Mouse (Mus musculus) lung, embryonic 14.5 days (tissue): ENCODE measurements around the gene Ugt1a6a. TPM values are rescaled to one million over a fixed set of nuclear protein-coding genes. Genes with fewer than 3 reads are reported as not detected.
"Not testable (repeated sequence)": the region's sequence is repeated elsewhere in the genome, so short reads cannot be mapped to it uniquely, and the experiment has no call there.

Experiments
- ATAC-seq: fragments of 200-750 bp; cut with Nextera tagmentation; 2 replicates; pipeline ENCODE4 v1.8.0; 2017; ENCODE audit warnings: mild to moderate bottlenecking, moderate TSS enrichment, moderate library complexity; ENCODE audit not compliant: insufficient read depth
- DNase-seq: peaks from one replicate; pipeline ENCODE4 v3.0.0-alpha.2; 2015
- H3K27ac ChIP-seq: fragments of 300-500 bp; sonication (generic); 2 replicates; pipeline ENCODE4 v1.5.1; 2014; ENCODE audit warnings: low read depth, mild to moderate bottlenecking, moderate library complexity
- H3K27me3 ChIP-seq: fragments of 300-500 bp; sonication (generic); 2 replicates; pipeline ENCODE4 v1.6.1; 2014; ENCODE audit warnings: low read length, control low read depth; ENCODE audit not compliant: insufficient read depth
- H3K36me3 ChIP-seq: fragments of 300-500 bp; sonication (generic); 2 replicates; pipeline ENCODE4 v1.6.1; 2014; ENCODE audit warnings: control low read depth; ENCODE audit not compliant: insufficient read depth
- H3K4me1 ChIP-seq: fragments of 300-500 bp; sonication (generic); 2 replicates; pipeline ENCODE4 v1.6.1; 2014; ENCODE audit warnings: antibody characterized with exemption, control low read depth; ENCODE audit not compliant: insufficient read depth
- H3K4me2 ChIP-seq: fragments of 300-500 bp; sonication (generic); 2 replicates; pipeline ENCODE4 v1.6.1; 2014; ENCODE audit warnings: mild to moderate bottlenecking
- H3K4me3 ChIP-seq: fragments of 300-500 bp; sonication (generic); 2 replicates; pipeline ENCODE4 v1.5.1; 2014; ENCODE audit warnings: low read depth, low read length
- H3K9ac ChIP-seq: fragments of 300-500 bp; sonication (generic); 2 replicates; pipeline ENCODE4 v1.6.1; 2014
- H3K9me3 ChIP-seq: fragments of 300-500 bp; sonication (generic); 2 replicates; pipeline ENCODE4 v1.6.1; 2016; ENCODE audit warnings: low read depth, low read length, control low read depth
- CTCF ChIP-seq: IDR thresholded peaks from 2 replicates; pipeline ENCODE4 v1.5.1; 2016; ENCODE audit warnings: antibody characterized with exemption, low read depth
- WGBS: fragments of 180-500 bp; shearing (Covaris S2); extraction: QIAGEN DNeasy Blood & Tissue Kit; methylation state at CpG from one replicate; pipeline ENCODE4 v1.1.7; 2014; 5-methylcytosine and 5-hydroxymethylcytosine counted together
- polyA plus RNA-seq: library from polyadenylated mRNA; unstranded; fragments of >200 nt; fragmentation: Nextera tagmentation; extraction: Ambion mirVana; gene quantifications from 2 replicates; pipeline ENCODE4 v1.2.1, GENCODE M21; 2014

Ugt1a6a gene
- polyA plus RNA-seq: 0.96 and 1.2 TPM in 2 replicates

DNA sequence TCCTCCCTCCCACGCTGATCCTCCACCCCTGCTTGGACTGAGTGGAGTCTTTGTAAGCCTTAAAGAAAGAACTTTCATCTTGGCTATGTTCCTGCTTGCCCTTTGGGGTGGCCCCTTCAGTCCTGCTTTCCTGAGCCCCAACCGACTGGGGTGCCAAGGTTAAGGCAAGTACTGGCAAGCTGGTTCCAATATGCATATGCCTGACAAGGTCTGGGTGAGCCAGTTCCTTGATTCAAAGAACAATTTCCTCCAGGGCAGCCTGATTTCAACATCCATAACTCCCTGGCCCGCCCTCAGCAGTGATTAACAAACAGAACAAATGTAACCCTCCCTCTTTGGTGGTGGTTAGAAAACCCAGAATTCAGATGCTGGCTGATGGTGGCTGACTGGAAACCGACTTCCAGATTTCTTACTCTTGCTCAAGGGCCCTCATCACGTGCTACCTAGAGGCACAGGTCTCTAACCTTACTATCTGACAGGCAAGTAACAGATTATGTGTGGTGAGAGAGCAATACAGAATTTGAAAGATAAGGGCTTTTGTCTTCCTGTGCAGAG is at the start of gene Ugt1a6a:
Gene Ugt1a6a, plus strand, starts transcription at position 353 of the 555 bp plus-strand sequence.
- DNase-seq (peak; percentile 14), ATAC-seq (peak; percentile 56; the same call in 1 of the 2 replicates)
- not testable (repeated sequence) for H3K9ac ChIP-seq

DNA sequence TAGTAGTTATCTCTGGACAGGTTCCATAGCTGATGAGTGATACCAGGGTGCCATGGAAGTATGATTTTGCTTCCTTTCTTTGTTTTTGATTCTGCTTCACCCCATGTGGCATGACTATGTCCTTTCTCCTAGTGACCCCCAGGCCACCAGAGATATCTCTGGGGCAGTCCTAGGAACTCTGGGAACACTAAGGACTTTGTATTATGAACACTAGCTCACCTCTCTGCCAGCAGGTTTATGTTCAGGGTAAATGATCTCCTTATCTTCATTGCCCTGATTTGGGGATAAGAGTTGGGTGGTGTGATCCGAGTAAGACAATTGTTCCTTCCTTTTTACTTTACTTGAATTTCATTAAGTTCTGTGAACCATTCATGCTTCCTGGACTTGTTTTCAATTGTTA is 48.5 kb upstream of the Ugt1a6a start:
- H3K9ac ChIP-seq: no peak overlapping the region
- no peak for TF ChIP-seq CTCF
- WGBS: 70% methylated on average over 1 of the region's 1 CpGs
- H3K36me3 ChIP-seq: no peaks in the 10 kb centered on the region
- H3K27me3 ChIP-seq: no peaks in the 10 kb centered on the region
- DNase-seq: no peak
- no peaks in the 10 kb centered on the region for H3K9me3 ChIP-seq
- no peak overlapping the region for H3K27ac ChIP-seq
- H3K4me2 ChIP-seq: no peak overlapping the region
- H3K4me1 ChIP-seq: no peaks in the 10 kb centered on the region
- no peak for ATAC-seq
- H3K4me3 ChIP-seq: no peak overlapping the region

More for the DNA sequence above, at the start of gene Ugt1a6a:
- not testable (repeated sequence) for H3K27ac ChIP-seq, H3K4me2 ChIP-seq, H3K9me3 ChIP-seq, H3K4me3 ChIP-seq, H3K36me3 ChIP-seq, H3K4me1 ChIP-seq, H3K27me3 ChIP-seq
- 38% methylated on average over 5 of the region's 5 CpGs for WGBS

DNA sequence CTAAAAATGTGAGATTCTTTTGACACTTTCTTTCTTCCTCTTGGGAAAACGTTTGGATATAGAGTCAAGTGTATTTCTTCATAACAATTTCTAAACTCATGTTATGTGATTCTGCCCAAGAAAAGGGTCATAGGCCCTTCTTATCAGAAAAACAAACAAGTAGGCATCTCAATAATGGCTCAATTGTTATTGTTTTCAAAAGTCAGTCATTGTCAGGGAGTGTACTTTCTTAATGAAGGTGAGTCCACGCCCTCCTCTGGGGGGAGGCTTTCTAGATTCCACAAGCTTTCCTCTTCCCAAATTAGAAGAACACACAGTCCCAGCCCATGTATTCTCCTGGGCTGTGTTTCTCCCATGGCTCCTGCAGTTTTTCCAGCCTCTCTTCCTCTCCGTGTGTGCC is 47.1 kb upstream of the Ugt1a6a start, which contains the start of gene Ugt1a8:
Gene Ugt1a8, plus strand, starts transcription at position 301 of the 400 bp plus-strand sequence.
- 65% methylated on average over 3 of the region's 3 CpGs for WGBS
- ATAC-seq: no peak

DNA sequence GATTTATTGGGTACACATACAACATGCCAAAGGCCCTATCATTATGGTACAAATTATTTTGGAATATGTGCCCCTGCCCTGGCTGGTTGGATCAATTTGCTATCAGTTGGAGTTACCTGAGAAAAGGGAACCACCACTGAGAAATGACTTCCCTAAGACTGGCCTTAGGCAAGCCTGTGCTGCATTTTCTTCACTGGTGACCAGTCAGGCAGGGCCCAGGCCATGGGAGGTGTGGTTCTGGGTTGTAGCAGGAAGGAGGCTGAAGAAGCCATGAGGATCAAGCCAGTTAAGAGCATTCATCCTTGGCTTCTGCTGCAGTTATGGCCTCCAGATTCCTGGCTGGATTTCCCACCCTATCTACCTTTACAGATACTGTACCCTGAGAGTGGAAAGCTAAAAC is 42.3 kb upstream of the Ugt1a6a start:
- Histone ChIP-seq H3K4me1 (no peaks in the 10 kb centered on the region), H3K36me3 (no peaks in the 10 kb centered on the region), H3K9ac (no peak overlapping the region), H3K4me3 (no peak overlapping the region), H3K4me2 (no peak overlapping the region), H3K9me3 (no peaks in the 10 kb centered on the region), H3K27ac (no peak overlapping the region), H3K27me3 (no peaks in the 10 kb centered on the region)
- no peak for TF ChIP-seq CTCF
- DNase-seq: no peak
- no peak for ATAC-seq

More for the DNA sequence above, 47.1 kb upstream of the Ugt1a6a start, which contains the start of gene Ugt1a8:
- H3K4me2 ChIP-seq: no peak within 1 kb of the TSS
- no peak within 1 kb of the TSS for H3K4me3 ChIP-seq
- no peak for TF ChIP-seq CTCF
- no peaks in the 10 kb centered on the region for H3K36me3 ChIP-seq
- DNase-seq: no peak
- no peaks in the 10 kb centered on the region for H3K4me1 ChIP-seq
- no peaks in the 10 kb centered on the region for H3K27me3 ChIP-seq
- H3K9ac ChIP-seq: no peak within 1 kb of the TSS
- no peaks in the 10 kb centered on the region for H3K9me3 ChIP-seq
- no peak within 1 kb of the TSS for H3K27ac ChIP-seq

DNA sequence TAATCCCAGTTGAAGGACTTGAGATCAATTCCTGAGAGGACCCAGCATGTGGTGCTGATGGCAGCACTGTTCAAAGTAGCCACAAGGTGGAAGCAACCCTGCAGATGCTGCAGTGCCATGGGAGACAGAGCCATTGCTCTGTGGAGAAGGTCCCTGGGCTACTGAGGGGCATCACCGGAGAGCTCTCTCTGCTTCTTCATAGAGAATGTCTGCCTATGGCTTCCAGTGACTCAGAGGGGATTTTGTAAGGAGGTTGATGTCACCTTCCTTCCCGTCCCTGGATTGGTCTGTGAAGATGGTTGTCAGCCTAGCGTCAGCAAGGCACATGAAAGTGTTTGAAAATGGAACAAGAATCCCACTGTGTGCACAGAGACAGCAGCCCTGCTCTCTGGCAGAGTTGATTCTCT is 40.3 kb upstream of the Ugt1a6a start:
- 55% methylated on average over 3 of the region's 3 CpGs for WGBS
- H3K4me2 ChIP-seq, H3K4me1 ChIP-seq, H3K9me3 ChIP-seq, H3K4me3 ChIP-seq, H3K9ac ChIP-seq, H3K36me3 ChIP-seq, H3K27me3 ChIP-seq: not testable (repeated sequence)
- ATAC-seq (peak; percentile 66; the same call in 1 of the 2 replicates), DNase-seq (peak; percentile 40)
- peak overlapping the region; percentile 83; the same call in 1 of the 2 replicates for H3K27ac ChIP-seq
- TF ChIP-seq CTCF: peak; percentile 47

DNA sequence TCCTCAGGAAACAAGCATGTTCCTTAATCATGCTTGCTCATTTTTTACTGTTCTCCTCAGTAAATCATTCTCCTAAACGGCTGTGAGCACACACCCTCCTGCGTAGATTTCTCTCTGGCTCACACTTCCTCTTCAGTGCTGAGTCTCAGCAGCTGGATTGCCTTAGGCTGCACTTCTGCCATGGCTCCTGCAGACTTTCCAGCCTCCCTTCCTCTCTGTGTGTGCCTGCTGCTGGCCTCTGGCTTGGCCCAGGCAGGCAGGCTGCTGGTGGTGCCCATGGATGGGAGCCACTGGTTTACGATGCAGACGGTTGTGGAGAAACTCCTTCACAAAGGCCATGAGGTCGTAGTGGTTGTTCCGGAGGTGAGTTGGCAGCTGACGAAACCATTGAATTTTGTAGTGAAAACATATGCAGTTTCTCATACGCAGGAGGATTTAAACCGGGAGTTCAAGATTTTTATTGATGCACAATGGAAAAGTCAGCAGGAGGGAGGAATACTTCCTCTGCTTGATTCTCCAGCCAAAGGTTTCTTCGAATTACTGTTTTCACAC is 39.6 kb upstream of the Ugt1a6a start, which contains the start of gene Ugt1a7c:
Gene Ugt1a7c, plus strand, starts transcription at position 122 of the 552 bp plus-strand sequence.
- Histone ChIP-seq H3K27me3 (no peaks in the 10 kb centered on the region), H3K4me1 (no peaks in the 10 kb centered on the region), H3K27ac (peak within 1 kb of the TSS; percentile 83; the same call in 1 of the 2 replicates), H3K4me3 (no peak within 1 kb of the TSS), H3K36me3 (no peaks in the 10 kb centered on the region), H3K4me2 (peak within 1 kb of the TSS; percentile 38), H3K9ac (no peak within 1 kb of the TSS), H3K9me3 (no peaks in the 10 kb centered on the region)
- ATAC-seq: peak; percentile 93
- 27% methylated on average over 10 of the region's 10 CpGs for WGBS
- DNase-seq: peak; percentile 86
- no peak for TF ChIP-seq CTCF

DNA sequence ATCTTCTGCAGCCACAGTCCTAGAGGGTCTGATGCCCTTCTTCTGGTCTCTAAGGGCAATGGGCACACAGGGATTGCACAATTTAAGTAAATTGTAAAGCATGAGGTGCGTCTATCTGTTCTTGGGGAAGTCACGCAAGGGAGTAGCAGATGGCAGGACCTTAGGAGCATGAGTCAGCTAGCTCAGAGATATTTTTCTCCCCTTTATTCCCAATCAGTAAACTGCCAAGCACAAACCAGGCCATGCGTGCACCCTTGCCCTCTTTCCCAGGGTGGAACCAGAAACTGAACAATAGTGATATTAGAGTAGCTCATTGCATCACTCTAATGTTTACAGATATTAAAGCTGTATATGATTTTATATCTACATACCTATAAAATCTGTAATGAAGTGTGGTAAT is 36.1 kb upstream of the Ugt1a6a start:
- ATAC-seq, H3K4me2 ChIP-seq, H3K27me3 ChIP-seq, H3K4me3 ChIP-seq, H3K4me1 ChIP-seq, H3K27ac ChIP-seq, H3K9ac ChIP-seq, DNase-seq, H3K36me3 ChIP-seq, H3K9me3 ChIP-seq: not testable (repeated sequence)
- 82% methylated on average over 3 of the region's 3 CpGs for WGBS

DNA sequence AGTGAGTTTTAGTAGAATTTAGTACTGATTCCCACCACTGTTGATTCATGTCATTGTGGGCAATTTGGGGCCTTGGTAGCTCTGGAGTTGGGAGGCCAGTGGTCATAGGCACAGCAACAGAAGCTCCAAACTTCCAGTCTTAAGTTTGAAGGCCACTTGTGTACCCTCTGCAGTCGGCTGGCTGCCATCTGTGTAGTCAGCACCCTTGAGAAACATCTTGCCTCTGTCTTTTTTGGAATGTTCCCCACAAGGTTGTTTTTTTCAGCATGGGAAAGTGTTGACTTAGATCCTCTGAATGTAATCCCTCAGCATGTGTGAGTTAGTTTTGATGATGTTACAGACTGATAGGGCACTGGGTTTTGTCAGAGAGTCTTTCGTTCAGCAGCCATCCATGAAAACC is 34.9 kb upstream of the Ugt1a6a start:
- WGBS: 70% methylated on average over 2 of the region's 2 CpGs
- H3K4me3 ChIP-seq, H3K27ac ChIP-seq, ATAC-seq, H3K9ac ChIP-seq, H3K27me3 ChIP-seq, H3K36me3 ChIP-seq, DNase-seq, H3K4me2 ChIP-seq, H3K9me3 ChIP-seq, H3K4me1 ChIP-seq: not testable (repeated sequence)

DNA sequence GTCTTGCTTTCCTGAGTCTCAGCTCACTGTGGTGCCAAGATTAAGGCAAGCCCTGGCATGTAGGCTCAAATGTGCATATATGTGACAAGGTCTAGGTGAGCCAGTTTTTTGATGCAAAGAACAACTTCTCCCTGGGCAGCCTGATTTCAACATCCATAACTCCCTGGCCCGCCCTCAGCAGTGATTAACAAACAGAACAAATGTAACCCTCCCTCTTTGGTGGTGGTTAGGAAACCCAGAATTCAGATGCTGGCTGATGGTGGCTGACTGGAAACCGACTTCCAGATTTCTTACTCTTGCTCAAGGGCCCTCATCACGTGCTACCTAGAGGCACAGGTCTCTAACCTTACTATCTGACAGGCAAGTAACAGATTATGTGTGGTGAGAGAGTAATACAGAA is 31.6 kb upstream of the Ugt1a6a start, which contains the start of gene Ugt1a6b:
Gene Ugt1a6b, plus strand, starts transcription at position 234 of the 400 bp plus-strand sequence.
- not testable (repeated sequence) for H3K4me1 ChIP-seq, H3K4me3 ChIP-seq, H3K9me3 ChIP-seq, H3K4me2 ChIP-seq, H3K27me3 ChIP-seq, ATAC-seq, H3K27ac ChIP-seq, DNase-seq, H3K36me3 ChIP-seq, H3K9ac ChIP-seq
- WGBS: 41% methylated on average over 3 of the region's 3 CpGs

DNA sequence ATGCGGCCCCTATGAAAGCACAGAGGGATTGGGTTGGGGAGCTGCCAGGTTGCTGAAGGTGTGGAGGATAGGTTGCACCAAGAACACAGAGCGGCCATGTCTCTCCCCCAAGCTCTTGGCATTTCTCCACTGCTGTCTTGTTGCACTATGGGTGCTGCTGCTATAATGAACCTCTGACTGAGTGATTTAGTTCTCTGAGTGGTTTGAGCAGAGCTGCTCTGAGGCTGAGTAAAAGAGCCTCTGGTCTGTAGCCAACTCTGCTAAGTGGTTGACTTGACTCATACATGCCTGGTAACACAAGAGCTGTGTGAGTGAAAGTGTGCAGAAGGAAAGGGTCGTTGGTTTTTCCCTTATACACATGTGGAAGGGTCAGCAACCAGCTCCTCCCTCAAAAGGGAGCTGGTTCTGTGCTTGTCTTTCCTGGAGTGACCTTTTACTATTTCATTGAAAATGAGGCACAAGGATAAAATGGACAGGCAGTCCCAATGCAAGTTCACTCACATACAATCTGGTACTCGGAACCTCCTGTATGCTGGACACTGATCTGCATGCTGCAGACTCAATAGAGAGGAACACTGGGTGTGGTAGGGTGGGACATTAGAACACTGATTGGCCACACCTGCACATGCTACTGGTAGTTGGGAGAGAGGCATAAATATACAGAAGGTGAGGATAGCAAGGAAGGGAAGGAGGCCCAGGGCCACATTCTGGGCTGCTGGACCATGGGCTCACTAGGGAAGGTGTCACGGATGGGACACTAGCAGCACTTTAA is 30.7 kb upstream of the Ugt1a6a start:
- H3K27ac ChIP-seq, H3K9ac ChIP-seq, H3K4me1 ChIP-seq, ATAC-seq, H3K9me3 ChIP-seq, DNase-seq, H3K27me3 ChIP-seq, H3K4me3 ChIP-seq, H3K36me3 ChIP-seq, H3K4me2 ChIP-seq: not testable (repeated sequence)
- WGBS: 70% methylated on average over 4 of the region's 5 CpGs
